Mouse (Mus musculus) embryonic facial prominence, embryonic 11.5 days (tissue): ENCODE measurements at regions not wholly inside any gene's neighbourhood (a gene's known extent, or its start where the extent isn't known, plus 50 kb on each side); places are given as distances from the start of the nearest gene placed in this dataset.

Experiments used
- ATAC-seq: fragments of 200-750 bp; cut with Nextera tagmentation; replicated peaks from 2 replicates; pipeline ENCODE4 v1.8.0; 2017; ENCODE audit warnings: low read depth; ENCODE audit not compliant: insufficient number of reproducible peaks, low FRiP score, low TSS enrichment
- DNase-seq: peaks from one replicate; pipeline ENCODE4 v3.0.0-alpha.2; 2015; ENCODE audit warnings: low spot score
- H3K27ac ChIP-seq: fragments of 300-500 bp; sonication (generic); replicated peaks from 2 replicates; pipeline ENCODE4 v1.5.1; 2014; ENCODE audit warnings: mild to moderate bottlenecking, low read depth, low read length, control low read depth
- H3K27me3 ChIP-seq: fragments of 300-500 bp; sonication (generic); 2 replicates; pipeline ENCODE4 v1.6.1; 2014; ENCODE audit warnings: mild to moderate bottlenecking, low read length, moderate library complexity, mixed read lengths; ENCODE audit not compliant: control insufficient read depth, insufficient read depth
- H3K36me3 ChIP-seq: fragments of 300-500 bp; sonication (generic); replicated peaks from 2 replicates; pipeline ENCODE4 v1.6.1; 2014; ENCODE audit warnings: low read depth, mild to moderate bottlenecking, low read length, moderate library complexity, mixed read lengths; ENCODE audit not compliant: control insufficient read depth, insufficient read depth
- H3K4me1 ChIP-seq: fragments of 300-500 bp; sonication (generic); 2 replicates; pipeline ENCODE4 v1.6.1; 2014; ENCODE audit warnings: low read length, mixed read lengths; ENCODE audit not compliant: control insufficient read depth, insufficient read depth
- H3K4me2 ChIP-seq: fragments of 300-500 bp; sonication (generic); 2 replicates; pipeline ENCODE4 v1.6.1; 2014; ENCODE audit warnings: low read depth, mild to moderate bottlenecking, control low read depth, low read length, moderate library complexity
- H3K4me3 ChIP-seq: fragments of 300-500 bp; sonication (generic); 2 replicates; pipeline ENCODE4 v1.5.1; 2014; ENCODE audit warnings: low read depth, low read length, control low read depth
- H3K9ac ChIP-seq: fragments of 300-500 bp; sonication (generic); replicated peaks from 2 replicates; pipeline ENCODE4 v1.6.1; 2014; ENCODE audit warnings: mild to moderate bottlenecking, control low read depth, low read length
- H3K9me3 ChIP-seq: fragments of 300-500 bp; sonication (generic); replicated peaks from 2 replicates; pipeline ENCODE4 v1.6.1; 2016; ENCODE audit warnings: mild to moderate bottlenecking, low read length, inconsistent platforms, mixed read lengths; ENCODE audit not compliant: control insufficient read depth
- WGBS: fragments of 180-500 bp; shearing (Covaris S2); extraction: QIAGEN DNeasy Blood & Tissue Kit; methylation state at CpG from one replicate; pipeline ENCODE4 v1.1.7; 2014; 5-methylcytosine and 5-hydroxymethylcytosine counted together

DNA sequence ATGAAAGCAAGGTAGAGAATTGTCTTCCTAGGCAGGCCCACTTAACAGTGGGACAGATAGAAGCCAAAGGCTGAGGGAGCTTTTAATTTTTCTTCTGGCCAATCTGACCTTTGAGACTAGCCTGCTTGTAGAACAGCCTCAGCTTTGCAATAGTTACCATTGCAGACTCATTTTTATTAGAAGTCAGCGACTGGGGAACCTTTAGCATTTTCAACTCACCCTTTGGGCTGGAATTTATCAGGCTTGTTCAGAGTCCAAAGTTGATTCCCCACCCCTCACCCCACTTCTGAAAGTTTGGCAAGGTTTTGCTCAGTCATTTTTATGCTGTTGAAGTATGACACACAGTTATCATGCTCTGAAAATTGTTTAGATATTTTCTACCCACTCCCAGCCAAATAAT lies 145.9 kb downstream of the Fam84a start:
- DNase-seq (no peak), ATAC-seq (no peak)
- H3K4me3 ChIP-seq = no peak overlapping the region
- no peak overlapping the region for H3K4me2 ChIP-seq
- 47% methylated on average over 1 of the region's 1 CpGs for WGBS
- no peak overlapping the region for H3K9ac ChIP-seq
- H3K9me3 ChIP-seq = no peaks in the 10 kb centered on the region
- H3K4me1 ChIP-seq = no peaks in the 10 kb centered on the region
- no peak overlapping the region for H3K27ac ChIP-seq
- H3K36me3 ChIP-seq = no peaks in the 10 kb centered on the region
- no peaks in the 10 kb centered on the region for H3K27me3 ChIP-seq

DNA sequence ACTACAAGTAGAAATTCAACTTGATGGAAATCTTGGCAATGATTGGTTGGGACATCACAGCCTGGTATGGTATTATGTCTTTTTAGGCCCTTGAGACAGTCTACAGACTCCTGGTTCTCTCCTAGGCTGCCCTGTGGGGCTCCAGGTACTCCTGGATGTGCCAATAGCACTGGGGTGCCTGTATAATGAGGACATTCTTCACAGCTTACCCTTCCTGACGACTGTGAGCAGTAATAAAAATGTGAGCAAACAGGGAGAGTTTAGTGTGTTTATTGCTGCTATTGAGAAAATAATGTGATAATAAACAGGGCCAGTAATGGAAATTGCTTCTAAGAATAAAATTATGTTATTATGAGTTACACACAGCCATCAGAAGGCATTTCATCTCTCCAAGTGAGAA lies 150.2 kb downstream of the Fam84a start:
- Histone ChIP-seq H3K4me3 (no peak overlapping the region), H3K27ac (no peak overlapping the region), H3K4me2 (no peak overlapping the region), H3K9me3 (no peaks in the 10 kb centered on the region), H3K9ac (no peak overlapping the region), H3K36me3 (no peaks in the 10 kb centered on the region), H3K4me1 (no peaks in the 10 kb centered on the region), H3K27me3 (no peaks in the 10 kb centered on the region)
- ATAC-seq (no peak), DNase-seq (no peak)
- WGBS = 65% methylated on average over 1 of the region's 1 CpGs

DNA sequence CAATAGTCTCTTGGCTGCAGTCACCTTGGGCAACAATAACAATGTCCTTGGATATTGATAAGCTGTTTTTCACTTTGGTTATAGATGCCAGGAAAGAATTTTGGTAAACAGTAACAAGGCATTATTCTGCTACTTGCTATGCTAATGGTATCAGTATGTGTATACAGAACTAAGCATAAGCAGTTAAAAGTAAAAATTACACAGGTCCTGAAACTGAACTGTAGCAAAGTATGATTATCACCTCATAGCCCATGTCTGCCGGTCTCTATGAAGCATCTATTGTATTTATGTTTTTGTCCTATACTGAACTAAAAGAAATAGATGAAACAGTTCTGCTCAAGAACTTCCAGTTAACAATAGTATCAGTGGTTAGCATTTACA lies 167.5 kb downstream of the Fam84a start:
- WGBS = 88% methylated on average over 1 of the region's 1 CpGs
- H3K9me3 ChIP-seq = no peaks in the 10 kb centered on the region

DNA sequence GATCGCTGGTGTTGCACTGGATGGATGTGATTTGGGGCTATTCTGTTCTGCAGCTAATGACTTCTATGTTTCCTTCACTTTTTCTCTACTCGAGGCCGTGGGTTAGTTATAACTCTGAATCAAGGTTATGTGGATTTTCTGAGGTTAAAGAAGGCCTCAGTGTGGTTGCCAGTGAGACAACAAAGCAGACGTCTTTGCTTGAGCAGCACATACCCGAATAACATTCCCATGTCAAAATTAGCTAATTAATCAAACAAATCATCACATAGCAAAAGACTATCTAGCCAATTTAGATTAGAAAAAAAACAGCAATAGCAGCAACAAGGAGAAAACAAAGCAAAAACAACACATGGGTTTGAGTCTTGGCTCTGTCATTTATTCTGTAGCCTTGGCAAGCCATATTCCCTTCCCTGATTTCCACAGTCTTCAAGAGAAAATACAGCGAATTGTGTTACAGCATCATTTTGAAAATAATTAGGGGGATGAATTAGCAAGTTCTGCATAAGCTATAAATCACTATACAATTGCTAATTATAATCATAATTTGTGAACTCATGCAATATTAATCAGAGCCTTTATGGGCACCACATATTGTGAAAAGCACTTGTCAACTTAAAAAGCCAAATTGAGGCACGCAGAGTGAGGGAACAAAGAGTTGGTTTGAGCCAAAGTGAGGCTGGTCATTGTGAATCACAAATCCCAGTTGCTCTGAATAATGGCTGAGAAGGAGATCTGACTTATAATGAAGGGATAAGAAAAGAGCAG lies 168.0 kb downstream of the Fam84a start:
- no peak overlapping the region for H3K4me3 ChIP-seq
- no peak for DNase-seq
- H3K27ac ChIP-seq = no peak overlapping the region
- H3K9me3 ChIP-seq = no peaks in the 10 kb centered on the region
- H3K4me2 ChIP-seq = no peak overlapping the region
- no peak overlapping the region for H3K9ac ChIP-seq
- H3K27me3 ChIP-seq = no peaks in the 10 kb centered on the region
- H3K36me3 ChIP-seq = no peaks in the 10 kb centered on the region
- H3K4me1 ChIP-seq = no peaks in the 10 kb centered on the region
- 77% methylated on average over 7 of the region's 7 CpGs for WGBS
- ATAC-seq = no peak

More for the DNA sequence above, 167.5 kb downstream of the Fam84a start:
- H3K9ac ChIP-seq = no peak overlapping the region
- no peak for DNase-seq
- H3K27ac ChIP-seq = no peak overlapping the region
- no peak overlapping the region for H3K4me2 ChIP-seq
- H3K27me3 ChIP-seq = no peaks in the 10 kb centered on the region
- H3K36me3 ChIP-seq = no peaks in the 10 kb centered on the region
- no peak overlapping the region for H3K4me3 ChIP-seq
- no peak for ATAC-seq
- no peaks in the 10 kb centered on the region for H3K4me1 ChIP-seq

DNA sequence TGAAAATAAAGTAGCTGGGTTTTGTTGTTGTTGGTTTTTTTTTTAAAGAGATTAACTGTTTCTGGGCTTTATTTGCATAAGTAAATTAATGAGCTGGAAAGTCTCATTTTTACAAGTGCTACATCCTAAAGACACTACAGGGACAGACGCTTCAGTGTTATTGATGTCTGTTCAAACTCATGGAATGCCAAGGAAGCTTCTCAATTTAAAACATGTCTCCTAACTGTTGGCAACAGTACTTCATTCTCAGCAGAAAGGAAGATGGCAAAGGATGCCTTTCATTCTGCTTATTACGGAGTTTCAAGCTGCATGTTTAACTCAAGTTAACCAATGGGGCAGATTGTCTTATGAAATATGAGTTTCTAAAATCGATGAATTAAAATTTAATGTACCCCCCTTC lies 187.3 kb downstream of the Fam84a start:
- 88% methylated on average over 3 of the region's 3 CpGs for WGBS
- Histone ChIP-seq H3K27me3 (no peaks in the 10 kb centered on the region), H3K4me2 (no peak overlapping the region), H3K9me3 (no peaks in the 10 kb centered on the region), H3K4me3 (no peak overlapping the region), H3K36me3 (no peaks in the 10 kb centered on the region), H3K4me1 (no peaks in the 10 kb centered on the region), H3K27ac (no peak overlapping the region), H3K9ac (no peak overlapping the region)
- DNase-seq (no peak), ATAC-seq (no peak)

DNA sequence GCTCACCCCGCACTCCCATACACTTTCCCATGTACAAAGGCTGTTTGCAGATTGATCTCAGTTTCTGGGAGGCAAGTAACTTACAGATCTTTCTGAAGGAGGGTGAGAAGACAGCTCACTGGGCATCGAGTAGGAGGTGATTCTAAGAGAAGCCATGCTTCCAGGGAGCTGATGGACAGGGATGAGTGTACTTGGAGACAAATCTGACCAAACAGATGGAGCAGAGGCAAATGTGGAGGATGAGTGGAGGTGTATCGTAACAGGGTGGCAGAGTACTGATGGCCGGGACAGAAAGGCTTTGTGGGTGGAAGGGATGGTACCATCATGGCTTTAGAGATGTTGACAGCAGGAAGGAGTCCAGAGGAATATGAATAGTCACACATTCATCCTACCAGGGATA lies 212.4 kb downstream of the Fam84a start:
- 90% methylated on average over 4 of the region's 4 CpGs for WGBS
- ATAC-seq = no peak
- Histone ChIP-seq H3K9me3 (no peaks in the 10 kb centered on the region), H3K4me3 (no peak overlapping the region), H3K36me3 (no peaks in the 10 kb centered on the region), H3K4me2 (no peak overlapping the region), H3K27ac (no peak overlapping the region), H3K4me1 (no peaks in the 10 kb centered on the region), H3K27me3 (no peaks in the 10 kb centered on the region), H3K9ac (no peak overlapping the region)
- DNase-seq = no peak

DNA sequence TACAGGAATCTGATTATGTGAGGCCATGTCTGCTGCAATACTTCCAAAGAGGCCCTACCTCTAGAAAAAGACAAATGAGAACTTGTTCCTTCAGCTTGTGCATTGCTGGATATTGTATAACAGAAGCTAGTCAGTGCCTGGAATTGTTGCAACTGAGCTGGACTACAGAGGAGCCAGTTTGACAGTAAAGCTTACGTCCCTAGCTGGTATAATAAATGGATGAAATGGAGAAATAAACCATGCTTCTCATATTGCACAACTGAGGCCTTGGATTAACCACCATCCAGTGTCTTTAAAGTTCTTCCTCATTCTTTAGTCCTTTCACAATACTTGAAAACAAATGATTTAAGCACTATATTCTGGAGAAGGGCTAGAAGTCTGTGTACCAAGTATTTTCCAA lies 230.8 kb downstream of the Fam84a start:
- Histone ChIP-seq H3K4me2 (no peak overlapping the region), H3K27me3 (no peaks in the 10 kb centered on the region), H3K9me3 (no peaks in the 10 kb centered on the region), H3K4me1 (no peaks in the 10 kb centered on the region), H3K9ac (no peak overlapping the region), H3K4me3 (no peak overlapping the region), H3K36me3 (no peaks in the 10 kb centered on the region), H3K27ac (no peak overlapping the region)
- WGBS = 68% methylated on average over 1 of the region's 1 CpGs
- DNase-seq (no peak), ATAC-seq (no peak)

DNA sequence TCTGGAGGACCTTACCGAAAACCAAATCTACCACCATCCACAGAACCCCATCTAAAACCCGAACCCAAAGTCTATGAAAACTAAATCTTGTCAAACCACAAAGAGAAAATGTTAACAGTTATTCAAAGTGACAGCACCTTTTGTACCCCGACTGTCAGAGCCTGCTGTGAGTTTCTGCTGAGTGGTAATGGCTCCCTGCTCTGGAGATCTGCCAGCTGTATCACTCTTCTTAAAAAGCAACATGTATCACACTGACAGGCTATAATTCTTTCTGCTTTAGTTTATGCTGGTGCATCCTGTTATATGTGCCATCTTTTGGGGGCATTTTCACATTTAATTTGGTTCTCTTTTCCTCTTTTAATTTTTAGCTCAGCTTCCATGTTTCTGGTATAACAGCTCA lies 268.5 kb downstream of the Fam84a start:
- Histone ChIP-seq H3K36me3 (no peaks in the 10 kb centered on the region), H3K27ac (no peak overlapping the region), H3K4me2 (no peak overlapping the region), H3K9me3 (no peaks in the 10 kb centered on the region), H3K4me1 (no peaks in the 10 kb centered on the region), H3K4me3 (no peak overlapping the region), H3K27me3 (no peaks in the 10 kb centered on the region), H3K9ac (no peak overlapping the region)
- DNase-seq = no peak
- ATAC-seq = no peak
- 75% methylated on average over 3 of the region's 3 CpGs for WGBS
